Mouse (Mus musculus): ENCODE data around the gene Fbxo11. TPM values are rescaled to one million over a fixed set of nuclear protein-coding genes. Genes with fewer than 3 reads are reported as not detected.
"Not testable (repeated sequence)": the region's sequence is repeated elsewhere in the genome, so short reads cannot be mapped to it uniquely, and the experiment has no call there.

Fbxo11 gene
- total and polyA plus RNA-seq, 2 experiments from 2014 or later, result 27.7 to 48.5 TPM

GRCm38 (mm10) chr17:88031755-88032154 is 33.3 kb downstream of the Fbxo11 start:
- DNase-seq (ENCODE audit: low spot score) (no peak), ATAC-seq (ENCODE audit: low FRiP score) (no peak)
- 89% methylated on average over 5 of the region's 5 CpGs for WGBS
- no peak overlapping the region for H3K27ac ChIP-seq (ENCODE audit: low read depth, low read length)
- no peak for TF ChIP-seq CTCF (IDR thresholded peaks at IDR 0.05)
- no peak overlapping the region for H3K4me3 ChIP-seq (ENCODE audit: low read depth, low read length)
- no peaks in the 10 kb centered on the region for H3K9me3 ChIP-seq (ENCODE audit: low read length)
- no peaks in the 10 kb centered on the region for H3K36me3 ChIP-seq (ENCODE audit: insufficient read depth, low read length)
- H3K4me2 ChIP-seq (ENCODE audit: low read depth, low read length, poor library complexity, severe bottlenecking), result no peak overlapping the region
- H3K4me1 ChIP-seq (ENCODE audit: insufficient read depth, low read length), result no peaks in the 10 kb centered on the region
- H3K27me3 ChIP-seq (ENCODE audit: insufficient read depth, low read length), result no peaks in the 10 kb centered on the region
- no peak overlapping the region for H3K9ac ChIP-seq (replicated peaks; ENCODE audit: low read length, poor library complexity, severe bottlenecking)

- Histone ChIP-seq H3K9ac (replicated peaks; ENCODE audit: low read length, poor library complexity, severe bottlenecking) (no peak overlapping the region), H3K27ac (ENCODE audit: low read depth, low read length) (no peak overlapping the region), H3K27me3 (ENCODE audit: insufficient read depth, low read length) (no peaks in the 10 kb centered on the region), H3K4me1 (ENCODE audit: insufficient read depth, low read length) (no peaks in the 10 kb centered on the region), H3K4me3 (ENCODE audit: low read depth, low read length) (no peak overlapping the region), H3K36me3 (ENCODE audit: insufficient read depth, low read length) (no peaks in the 10 kb centered on the region), H3K9me3 (ENCODE audit: low read length) (no peaks in the 10 kb centered on the region), H3K4me2 (ENCODE audit: low read depth, low read length, poor library complexity, severe bottlenecking) (no peak overlapping the region)
- TF ChIP-seq CTCF (IDR thresholded peaks at IDR 0.05), result no peak
- no peak for DNase-seq (ENCODE audit: low spot score)
- WGBS, result 84% methylated on average over 17 of the region's 17 CpGs
- ATAC-seq (ENCODE audit: low FRiP score), result no peak
Observed at GRCm38 (mm10) chr17:88029194-88029970, 35.7 kb downstream of the Fbxo11 start.

DNA sequence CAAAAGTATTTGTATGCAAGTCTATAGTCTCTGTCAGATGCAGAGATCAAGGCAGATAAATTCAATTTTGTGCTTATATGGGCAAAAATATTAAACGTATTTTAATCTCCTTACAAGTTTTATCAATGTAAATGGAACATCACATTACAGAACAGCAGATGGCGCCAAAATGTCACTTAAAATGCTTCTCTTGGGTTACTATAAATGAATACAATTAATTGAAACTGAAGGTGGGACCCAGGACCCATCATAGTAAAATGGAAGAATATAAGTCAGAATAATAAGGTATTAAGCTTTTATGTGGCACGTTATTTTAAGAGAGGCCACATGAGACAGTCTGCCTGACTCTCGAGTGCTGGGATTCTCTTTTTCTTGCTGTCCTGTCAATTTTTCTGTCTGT is 39.9 kb downstream of the Fbxo11 start:
- Histone ChIP-seq H3K4me2 (ENCODE audit: low read depth, low read length, poor library complexity, severe bottlenecking) (no peak overlapping the region), H3K4me3 (ENCODE audit: low read depth, low read length) (no peak overlapping the region), H3K9me3 (ENCODE audit: low read length) (no peaks in the 10 kb centered on the region), H3K4me1 (ENCODE audit: insufficient read depth, low read length) (no peaks in the 10 kb centered on the region), H3K36me3 (ENCODE audit: insufficient read depth, low read length) (no peaks in the 10 kb centered on the region), H3K27me3 (ENCODE audit: insufficient read depth, low read length) (no peaks in the 10 kb centered on the region), H3K9ac (replicated peaks; ENCODE audit: low read length, poor library complexity, severe bottlenecking) (no peak overlapping the region), H3K27ac (ENCODE audit: low read depth, low read length) (no peak overlapping the region)
- TF ChIP-seq CTCF (IDR thresholded peaks at IDR 0.05), result peak; percentile 74
- DNase-seq (ENCODE audit: low spot score) (peak; percentile 85), ATAC-seq (ENCODE audit: low FRiP score) (no peak)
- WGBS, result 39% methylated on average over 4 of the region's 4 CpGs

DNA sequence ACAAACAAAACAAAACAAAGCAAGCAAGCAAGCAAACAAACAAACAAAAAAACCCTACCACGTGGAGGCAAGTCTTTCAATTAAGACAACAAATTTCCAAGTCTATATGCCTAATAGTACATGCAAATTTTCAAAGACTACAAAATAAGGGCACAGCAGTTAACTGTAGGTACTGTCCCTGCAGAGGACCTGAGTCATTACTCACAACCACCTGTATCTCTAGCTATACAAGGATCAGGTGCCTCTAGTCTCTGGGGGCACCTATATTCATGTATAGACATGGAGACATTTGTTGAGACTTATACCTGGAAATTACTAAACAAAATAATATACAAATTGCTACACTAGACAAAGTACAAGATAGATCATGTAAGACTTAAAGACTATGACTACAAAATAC is 41.2 kb downstream of the Fbxo11 start:
- no peak for ATAC-seq (ENCODE audit: low FRiP score)
- H3K9me3 ChIP-seq (ENCODE audit: low read length), result no peaks in the 10 kb centered on the region
- H3K9ac ChIP-seq (replicated peaks; ENCODE audit: low read length, poor library complexity, severe bottlenecking), result no peak overlapping the region
- no peaks in the 10 kb centered on the region for H3K4me1 ChIP-seq (ENCODE audit: insufficient read depth, low read length)
- TF ChIP-seq CTCF (IDR thresholded peaks at IDR 0.05), result no peak
- H3K4me2 ChIP-seq (ENCODE audit: low read depth, low read length, poor library complexity, severe bottlenecking), result no peak overlapping the region
- no peak overlapping the region for H3K4me3 ChIP-seq (ENCODE audit: low read depth, low read length)
- no peaks in the 10 kb centered on the region for H3K27me3 ChIP-seq (ENCODE audit: insufficient read depth, low read length)
- no peaks in the 10 kb centered on the region for H3K36me3 ChIP-seq (ENCODE audit: insufficient read depth, low read length)
- DNase-seq (ENCODE audit: low spot score), result no peak
- whole genome bisulfite sequencing, result 88% methylated on average over 1 of the region's 1 CpGs
- H3K27ac ChIP-seq (ENCODE audit: low read depth, low read length), result no peak overlapping the region

DNA sequence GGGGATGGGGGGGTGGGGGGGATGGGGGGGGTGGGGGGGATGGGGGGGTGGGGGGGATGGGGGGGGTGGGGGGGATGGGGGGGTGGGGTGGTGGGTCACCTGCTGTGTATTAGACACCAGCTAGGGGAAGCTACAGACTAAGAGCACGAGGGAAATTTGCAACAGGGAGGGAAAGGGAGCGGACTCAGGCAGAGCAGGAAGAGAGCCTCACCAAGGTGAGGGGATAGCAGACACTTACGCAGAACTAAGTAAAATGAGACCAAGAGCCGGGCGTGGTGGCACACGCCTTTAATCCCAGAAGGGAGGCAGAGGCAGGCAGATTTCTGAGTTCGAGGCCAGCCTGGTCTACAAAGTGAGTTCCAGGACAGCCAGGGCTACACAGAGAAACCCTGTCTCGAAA is 49.1 kb downstream of the Fbxo11 start:
- not testable (repeated sequence) for H3K4me1 ChIP-seq (ENCODE audit: insufficient read depth, low read length); H3K9ac ChIP-seq (replicated peaks; ENCODE audit: low read length, poor library complexity, severe bottlenecking); H3K4me2 ChIP-seq (ENCODE audit: low read depth, low read length, poor library complexity, severe bottlenecking); ATAC-seq (ENCODE audit: low FRiP score); DNase-seq (ENCODE audit: low spot score); H3K27ac ChIP-seq (ENCODE audit: low read depth, low read length); H3K4me3 ChIP-seq (ENCODE audit: low read depth, low read length); H3K9me3 ChIP-seq (ENCODE audit: low read length); H3K27me3 ChIP-seq (ENCODE audit: insufficient read depth, low read length)
- H3K36me3 ChIP-seq (ENCODE audit: insufficient read depth, low read length), result peaks cover 14% of the 10 kb centered on the region
- WGBS, result 91% methylated on average over 8 of the region's 8 CpGs

GRCm38 (mm10) chr17:88014456-88014855 is 50.6 kb downstream of the Fbxo11 start:
- no peak for TF ChIP-seq CTCF (IDR thresholded peaks at IDR 0.05)
- H3K4me3 ChIP-seq (ENCODE audit: low read depth, low read length), result no peak overlapping the region
- H3K9ac ChIP-seq (replicated peaks; ENCODE audit: low read length, poor library complexity, severe bottlenecking), result no peak overlapping the region
- peaks cover 21% of the 10 kb centered on the region for H3K36me3 ChIP-seq (ENCODE audit: insufficient read depth, low read length)
- no peak overlapping the region for H3K4me2 ChIP-seq (ENCODE audit: low read depth, low read length, poor library complexity, severe bottlenecking)
- ATAC-seq (ENCODE audit: low FRiP score), result no peak
- DNase-seq (ENCODE audit: low spot score), result no peak
- no peaks in the 10 kb centered on the region for H3K9me3 ChIP-seq (ENCODE audit: low read length)
- 84% methylated on average over 1 of the region's 1 CpGs for WGBS
- no peaks in the 10 kb centered on the region for H3K4me1 ChIP-seq (ENCODE audit: insufficient read depth, low read length)
- H3K27me3 ChIP-seq (ENCODE audit: insufficient read depth, low read length), result no peaks in the 10 kb centered on the region
- H3K27ac ChIP-seq (ENCODE audit: low read depth, low read length), result no peak overlapping the region
